Mouse (Mus musculus): ENCODE results near the gene Chmp4b. TPM values are rescaled to one million over a fixed set of nuclear protein-coding genes. Genes with fewer than 3 reads are reported as not detected.

Gene Chmp4b
- polyA plus RNA-seq, 1 experiment from 2014 or later = 16.6 TPM

- H3K27ac ChIP-seq (replicated peaks in 1 of 2; ENCODE audit: control insufficient read depth in 1 of 2, insufficient read depth in 1 of 2, low read depth in 2 of 2, low read length in 2 of 2) = no peak overlapping the region
- no peaks in the 10 kb centered on the region for H3K27me3 ChIP-seq (ENCODE audit: control insufficient read depth, insufficient read depth, low read length)
- ATAC-seq (ENCODE audit: insufficient number of reproducible peaks, insufficient read depth, low FRiP score, low read depth) = no peak
- no peak overlapping the region for H3K4me2 ChIP-seq (ENCODE audit: low read length)
- peaks cover 32% of the 10 kb centered on the region for H3K36me3 ChIP-seq (ENCODE audit: control insufficient read depth, insufficient read depth, low read length)
- no peaks in the 10 kb centered on the region for H3K9me3 ChIP-seq (ENCODE audit: control insufficient read depth, low read length)
- no peak overlapping the region for H3K4me3 ChIP-seq (ENCODE audit: control insufficient read depth in 1 of 2, insufficient read depth in 1 of 2, low read depth in 1 of 2, low read length in 2 of 2)
- H3K4me1 ChIP-seq (ENCODE audit: control insufficient read depth in 2 of 2, insufficient read depth in 2 of 2, low read length in 2 of 2) = no peaks in the 10 kb centered on the region
- H3K9ac ChIP-seq (ENCODE audit: low read length) = no peak overlapping the region
- 87% methylated on average over 16 of the region's 16 CpGs for WGBS
Measured at GRCm38 (mm10) chr2:154632203-154632780, 19.2 kb upstream of the Chmp4b start.

GRCm38 (mm10) chr2:154633039-154633742 is 18.3 kb upstream of the Chmp4b start:
- H3K4me1 ChIP-seq (ENCODE audit: control insufficient read depth in 2 of 2, insufficient read depth in 2 of 2, low read length in 2 of 2) = no peaks in the 10 kb centered on the region
- H3K27me3 ChIP-seq (ENCODE audit: control insufficient read depth, insufficient read depth, low read length) = no peaks in the 10 kb centered on the region
- H3K4me2 ChIP-seq (ENCODE audit: low read length) = no peak overlapping the region
- H3K9ac ChIP-seq (ENCODE audit: low read length) = no peak overlapping the region
- 88% methylated on average over 5 of the region's 5 CpGs for WGBS
- peaks cover 38% of the 10 kb centered on the region for H3K36me3 ChIP-seq (ENCODE audit: control insufficient read depth, insufficient read depth, low read length)
- H3K27ac ChIP-seq (replicated peaks in 1 of 2; ENCODE audit: control insufficient read depth in 1 of 2, insufficient read depth in 1 of 2, low read depth in 2 of 2, low read length in 2 of 2) = no peak overlapping the region
- 0 out of 2 replicates have a peak, but pooled peaks cover 1% of the 10 kb centered on the region for H3K9me3 ChIP-seq (ENCODE audit: control insufficient read depth, low read length)
- ATAC-seq (ENCODE audit: insufficient number of reproducible peaks, insufficient read depth, low FRiP score, low read depth) = no peak
- H3K4me3 ChIP-seq (ENCODE audit: control insufficient read depth in 1 of 2, insufficient read depth in 1 of 2, low read depth in 1 of 2, low read length in 2 of 2) = no peak overlapping the region

- no peak overlapping the region for H3K4me2 ChIP-seq (ENCODE audit: low read length)
- H3K27ac ChIP-seq (replicated peaks in 1 of 2; ENCODE audit: control insufficient read depth in 1 of 2, insufficient read depth in 1 of 2, low read depth in 2 of 2, low read length in 2 of 2) = no peak overlapping the region
- H3K36me3 ChIP-seq (ENCODE audit: control insufficient read depth, insufficient read depth, low read length) = peaks cover 43% of the 10 kb centered on the region
- WGBS = 90% methylated on average over 9 of the region's 9 CpGs
- no peak overlapping the region for H3K4me3 ChIP-seq (ENCODE audit: control insufficient read depth in 1 of 2, insufficient read depth in 1 of 2, low read depth in 1 of 2, low read length in 2 of 2)
- H3K27me3 ChIP-seq (ENCODE audit: control insufficient read depth, insufficient read depth, low read length) = no peaks in the 10 kb centered on the region
- H3K9me3 ChIP-seq (ENCODE audit: control insufficient read depth, low read length) = 0 out of 2 replicates have a peak, but pooled peaks cover 5% of the 10 kb centered on the region
- H3K4me1 ChIP-seq (ENCODE audit: control insufficient read depth in 2 of 2, insufficient read depth in 2 of 2, low read length in 2 of 2) = no peaks in the 10 kb centered on the region
- no peak overlapping the region for H3K9ac ChIP-seq (ENCODE audit: low read length)
- no peak for ATAC-seq (ENCODE audit: insufficient number of reproducible peaks, insufficient read depth, low FRiP score, low read depth)
Measured at GRCm38 (mm10) chr2:154633876-154634644, 17.4 kb upstream of the Chmp4b start.

- Histone ChIP-seq H3K27me3 (ENCODE audit: control insufficient read depth, insufficient read depth, low read length) (no peaks in the 10 kb centered on the region), H3K27ac (replicated peaks in 1 of 2; ENCODE audit: control insufficient read depth in 1 of 2, insufficient read depth in 1 of 2, low read depth in 2 of 2, low read length in 2 of 2) (no peak overlapping the region), H3K9ac (ENCODE audit: low read length) (no peak overlapping the region), H3K36me3 (ENCODE audit: control insufficient read depth, insufficient read depth, low read length) (peaks cover 34% of the 10 kb centered on the region), H3K4me3 (ENCODE audit: control insufficient read depth in 1 of 2, insufficient read depth in 1 of 2, low read depth in 1 of 2, low read length in 2 of 2) (no peak overlapping the region), H3K4me1 (ENCODE audit: control insufficient read depth in 2 of 2, insufficient read depth in 2 of 2, low read length in 2 of 2) (no peaks in the 10 kb centered on the region), H3K9me3 (ENCODE audit: control insufficient read depth, low read length) (0 out of 2 replicates have a peak, but pooled peaks cover 5% of the 10 kb centered on the region), H3K4me2 (ENCODE audit: low read length) (no peak overlapping the region)
- WGBS = 72% methylated on average over 2 of the region's 2 CpGs
- no peak for ATAC-seq (ENCODE audit: insufficient number of reproducible peaks, insufficient read depth, low FRiP score, low read depth)
Measured at GRCm38 (mm10) chr2:154635826-154636225, 15.7 kb upstream of the Chmp4b start.

GRCm38 (mm10) chr2:154638521-154638920 is 13.0 kb upstream of the Chmp4b start:
- Histone ChIP-seq H3K27me3 (ENCODE audit: control insufficient read depth, insufficient read depth, low read length) (no peaks in the 10 kb centered on the region), H3K36me3 (ENCODE audit: control insufficient read depth, insufficient read depth, low read length) (peaks cover 27% of the 10 kb centered on the region), H3K9ac (ENCODE audit: low read length) (no peak overlapping the region), H3K27ac (replicated peaks in 1 of 2; ENCODE audit: control insufficient read depth in 1 of 2, insufficient read depth in 1 of 2, low read depth in 2 of 2, low read length in 2 of 2) (no peak overlapping the region), H3K9me3 (ENCODE audit: control insufficient read depth, low read length) (0 out of 2 replicates have a peak, but pooled peaks cover 5% of the 10 kb centered on the region), H3K4me2 (ENCODE audit: low read length) (no peak overlapping the region), H3K4me1 (ENCODE audit: control insufficient read depth in 2 of 2, insufficient read depth in 2 of 2, low read length in 2 of 2) (no peaks in the 10 kb centered on the region), H3K4me3 (ENCODE audit: control insufficient read depth in 1 of 2, insufficient read depth in 1 of 2, low read depth in 1 of 2, low read length in 2 of 2) (no peak overlapping the region)
- no peak for ATAC-seq (ENCODE audit: insufficient number of reproducible peaks, insufficient read depth, low FRiP score, low read depth)
- 90% methylated on average over 3 of the region's 3 CpGs for WGBS

GRCm38 (mm10) chr2:154639115-154639514 is 12.4 kb upstream of the Chmp4b start:
- H3K4me2 ChIP-seq (ENCODE audit: low read length) = no peak overlapping the region
- H3K36me3 ChIP-seq (ENCODE audit: control insufficient read depth, insufficient read depth, low read length) = peaks cover 30% of the 10 kb centered on the region
- H3K27ac ChIP-seq (replicated peaks in 1 of 2; ENCODE audit: control insufficient read depth in 1 of 2, insufficient read depth in 1 of 2, low read depth in 2 of 2, low read length in 2 of 2) = no peak overlapping the region
- no peaks in the 10 kb centered on the region for H3K4me1 ChIP-seq (ENCODE audit: control insufficient read depth in 2 of 2, insufficient read depth in 2 of 2, low read length in 2 of 2)
- H3K4me3 ChIP-seq (ENCODE audit: control insufficient read depth in 1 of 2, insufficient read depth in 1 of 2, low read depth in 1 of 2, low read length in 2 of 2) = no peak overlapping the region
- no peak for ATAC-seq (ENCODE audit: insufficient number of reproducible peaks, insufficient read depth, low FRiP score, low read depth)
- H3K9ac ChIP-seq (ENCODE audit: low read length) = no peak overlapping the region
- H3K27me3 ChIP-seq (ENCODE audit: control insufficient read depth, insufficient read depth, low read length) = no peaks in the 10 kb centered on the region
- WGBS = 94% methylated on average over 4 of the region's 4 CpGs
- 0 out of 2 replicates have a peak, but pooled peaks cover 5% of the 10 kb centered on the region for H3K9me3 ChIP-seq (ENCODE audit: control insufficient read depth, low read length)

GRCm38 (mm10) chr2:154641176-154641575 is 10.3 kb upstream of the Chmp4b start:
- Histone ChIP-seq H3K27me3 (ENCODE audit: control insufficient read depth, insufficient read depth, low read length) (no peaks in the 10 kb centered on the region), H3K9me3 (ENCODE audit: control insufficient read depth, low read length) (0 out of 2 replicates have a peak, but pooled peaks cover 5% of the 10 kb centered on the region), H3K27ac (replicated peaks in 1 of 2; ENCODE audit: control insufficient read depth in 1 of 2, insufficient read depth in 1 of 2, low read depth in 2 of 2, low read length in 2 of 2) (no peak overlapping the region), H3K36me3 (ENCODE audit: control insufficient read depth, insufficient read depth, low read length) (peaks cover 23% of the 10 kb centered on the region), H3K9ac (ENCODE audit: low read length) (no peak overlapping the region), H3K4me1 (ENCODE audit: control insufficient read depth in 2 of 2, insufficient read depth in 2 of 2, low read length in 2 of 2) (no peaks in the 10 kb centered on the region), H3K4me3 (ENCODE audit: control insufficient read depth in 1 of 2, insufficient read depth in 1 of 2, low read depth in 1 of 2, low read length in 2 of 2) (no peak overlapping the region), H3K4me2 (ENCODE audit: low read length) (no peak overlapping the region)
- no peak for ATAC-seq (ENCODE audit: insufficient number of reproducible peaks, insufficient read depth, low FRiP score, low read depth)
- WGBS = 76% methylated on average over 8 of the region's 8 CpGs
